Mouse (Mus musculus) heart, embryonic 14.5 days (tissue): ENCODE results near the gene Cbs. TPM values are rescaled to one million over a fixed set of nuclear protein-coding genes. Genes with fewer than 3 reads are reported as not detected.

Experiments used
- ATAC-seq: fragments of 200-750 bp; cut with Nextera tagmentation; 2 replicates; pipeline ENCODE4 v1.8.0; 2017; ENCODE audit warnings: low read depth, moderate TSS enrichment; ENCODE audit not compliant: insufficient number of reproducible peaks, insufficient read depth, low FRiP score
- H3K27ac ChIP-seq, 2 experiments: fragments of 200-500 bp in 1 of 2; fragments of 300-500 bp in 1 of 2; sonication (generic) in 1 of 2; replicated peaks in 1 of 2; 2 replicates each; pipeline ENCODE4 v1.5.1; 2012 to 2014; ENCODE audit warnings: low read depth in 2 of 2, low read length in 2 of 2, control low read depth in 1 of 2, mild to moderate bottlenecking in 1 of 2, mixed read lengths in 1 of 2; ENCODE audit not compliant: control insufficient read depth in 1 of 2, insufficient read depth in 1 of 2
- H3K27me3 ChIP-seq: fragments of 300-500 bp; sonication (generic); 2 replicates; pipeline ENCODE4 v1.6.1; 2014; ENCODE audit warnings: mild to moderate bottlenecking, low read length, control low read depth; ENCODE audit not compliant: control insufficient read depth, insufficient read depth
- H3K36me3 ChIP-seq: fragments of 300-500 bp; sonication (generic); 2 replicates; pipeline ENCODE4 v1.6.1; 2014; ENCODE audit warnings: mild to moderate bottlenecking, control low read depth, low read length, mixed read lengths; ENCODE audit not compliant: control insufficient read depth, insufficient read depth
- H3K4me1 ChIP-seq, 2 experiments: fragments of 200-500 bp in 1 of 2; fragments of 300-500 bp in 1 of 2; sonication (generic) in 1 of 2; 2 replicates each; pipeline ENCODE4 v1.6.1; 2012 to 2014; ENCODE audit warnings: low read length in 2 of 2, control low read depth in 1 of 2, mixed read lengths in 1 of 2; ENCODE audit not compliant: control insufficient read depth in 2 of 2, insufficient read depth in 2 of 2
- H3K4me2 ChIP-seq: fragments of 300-500 bp; sonication (generic); 2 replicates; pipeline ENCODE4 v1.6.1; 2014; ENCODE audit warnings: mild to moderate bottlenecking, low read length
- H3K4me3 ChIP-seq, 2 experiments: fragments of 200-500 bp in 1 of 2; fragments of 300-500 bp in 1 of 2; sonication (generic) in 1 of 2; 2 replicates each; pipeline ENCODE4 v1.5.1; 2012 to 2014; ENCODE audit warnings: low read length in 2 of 2, mild to moderate bottlenecking in 2 of 2, control low read depth in 1 of 2, low read depth in 1 of 2, moderate library complexity in 1 of 2; ENCODE audit not compliant: control insufficient read depth in 1 of 2, insufficient read depth in 1 of 2
- H3K9ac ChIP-seq: fragments of 300-500 bp; sonication (generic); 2 replicates; pipeline ENCODE4 v1.6.1; 2014; ENCODE audit warnings: mild to moderate bottlenecking, low read length
- H3K9me3 ChIP-seq: fragments of 300-500 bp; sonication (generic); 2 replicates; pipeline ENCODE4 v1.6.1; 2016; ENCODE audit warnings: low read length, control low read depth; ENCODE audit not compliant: control insufficient read depth
- WGBS: fragments of 180-500 bp; shearing (Covaris S2); extraction: QIAGEN DNeasy Blood & Tissue Kit; methylation state at CpG from one replicate; pipeline ENCODE4 v1.1.7; 2014; 5-methylcytosine and 5-hydroxymethylcytosine counted together
- polyA plus RNA-seq: library from polyadenylated mRNA; unstranded; fragments of >200 nt; fragmentation: Nextera tagmentation; extraction: Ambion mirVana; gene quantifications from 2 replicates; pipeline ENCODE4 v1.2.1, GENCODE M21; 2014

Gene Cbs
- polyA plus RNA-seq, 1 experiment from 2014 or later: 0.96 TPM

DNA sequence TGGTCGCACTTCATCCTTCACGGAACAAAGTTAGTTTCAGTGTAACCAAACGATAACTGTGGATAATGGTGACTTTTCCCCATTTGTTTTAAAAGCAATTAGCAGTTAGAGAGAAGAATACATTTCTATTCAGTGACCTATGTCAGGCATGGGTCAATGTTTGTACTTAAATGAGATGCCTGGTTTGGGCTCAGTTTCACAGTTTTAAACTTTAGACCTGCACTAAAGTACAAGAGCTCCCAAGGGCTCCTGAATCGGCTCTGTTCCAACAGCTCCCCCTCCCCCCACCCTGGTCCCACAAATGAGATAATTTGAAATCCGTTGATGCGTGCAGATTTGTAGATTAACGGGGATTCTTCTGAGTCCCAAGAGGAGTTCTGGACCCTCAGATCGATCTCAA is 34.7 kb upstream of the Cbs start:
- ATAC-seq: no peak
- no peak overlapping the region for H3K4me2 ChIP-seq

DNA sequence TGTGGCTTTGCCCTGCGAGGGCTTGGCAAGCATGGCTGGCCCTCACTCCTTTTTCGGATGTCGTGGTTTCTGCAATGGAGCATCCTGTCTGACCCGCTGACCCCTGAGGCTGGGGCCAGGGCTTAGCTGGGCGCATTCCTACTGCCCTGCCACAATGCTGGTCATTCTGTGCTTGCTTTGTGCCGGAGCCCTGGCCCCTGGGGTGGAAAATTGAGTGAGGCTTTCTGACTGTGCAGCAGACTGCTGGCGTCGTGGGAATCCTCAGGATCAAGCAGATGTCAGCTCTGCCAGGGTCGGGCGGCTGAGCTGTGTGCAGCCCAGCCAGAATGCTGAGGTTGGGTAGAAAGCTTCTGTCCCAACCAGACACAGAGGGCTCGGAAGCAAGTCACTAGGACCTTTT is 33.1 kb upstream of the Cbs start:
- Histone ChIP-seq H3K27me3 (no peaks in the 10 kb centered on the region), H3K36me3 (no peaks in the 10 kb centered on the region), H3K4me1 (no peaks in the 10 kb centered on the region), H3K27ac (no peak overlapping the region), H3K4me2 (no peak overlapping the region), H3K9me3 (no peaks in the 10 kb centered on the region), H3K4me3 (no peak overlapping the region), H3K9ac (no peak overlapping the region)
- WGBS: 64% methylated on average over 11 of the region's 11 CpGs
- no peak for ATAC-seq

More for the DNA sequence above, 34.7 kb upstream of the Cbs start:
- Histone ChIP-seq H3K9me3 (no peaks in the 10 kb centered on the region), H3K36me3 (no peaks in the 10 kb centered on the region), H3K4me1 (no peaks in the 10 kb centered on the region), H3K9ac (no peak overlapping the region), H3K4me3 (no peak overlapping the region), H3K27ac (no peak overlapping the region), H3K27me3 (no peaks in the 10 kb centered on the region)
- 76% methylated on average over 8 of the region's 8 CpGs for whole genome bisulfite sequencing

GRCm38 (mm10) chr17:31668306-31668705 is 31.3 kb upstream of the Cbs start:
- H3K9ac ChIP-seq: no peak overlapping the region
- H3K36me3 ChIP-seq: no peaks in the 10 kb centered on the region
- H3K27ac ChIP-seq: no peak overlapping the region
- H3K4me1 ChIP-seq: no peaks in the 10 kb centered on the region
- 64% methylated on average over 9 of the region's 9 CpGs for WGBS
- H3K4me3 ChIP-seq: no peak overlapping the region
- ATAC-seq: no peak
- no peaks in the 10 kb centered on the region for H3K27me3 ChIP-seq
- no peaks in the 10 kb centered on the region for H3K9me3 ChIP-seq
- no peak overlapping the region for H3K4me2 ChIP-seq

GRCm38 (mm10) chr17:31664760-31665159 is 27.7 kb upstream of the Cbs start:
- no peak for ATAC-seq

DNA sequence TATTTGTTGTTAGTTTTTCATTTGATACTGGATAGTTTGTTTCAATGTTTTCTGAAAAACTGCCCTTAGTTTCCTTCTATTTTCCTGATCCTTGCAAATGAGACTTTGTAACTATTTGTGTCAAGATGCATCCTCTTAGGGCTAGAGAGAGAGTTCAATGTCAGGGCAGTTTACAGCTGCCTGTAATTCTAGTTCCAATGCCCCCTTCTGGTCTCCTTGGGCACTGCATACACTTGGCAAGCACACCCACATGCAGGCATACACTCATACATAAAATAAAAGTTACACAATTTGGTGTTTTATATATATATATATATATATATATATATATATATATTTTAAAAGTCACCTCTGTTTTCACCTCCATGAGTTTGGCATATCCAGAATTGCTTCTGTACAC is 25.8 kb upstream of the Cbs start:
- H3K36me3 ChIP-seq: no peaks in the 10 kb centered on the region
- no peak overlapping the region for H3K4me3 ChIP-seq
- no peak overlapping the region for H3K9ac ChIP-seq
- H3K27ac ChIP-seq: no peak overlapping the region
- ATAC-seq: no peak
- H3K4me1 ChIP-seq: peaks cover 3 to 5% of the 10 kb centered on the region in 2 experiments; a peak in 3 of 4 replicates
- no peak overlapping the region for H3K4me2 ChIP-seq
- no peaks in the 10 kb centered on the region for H3K9me3 ChIP-seq
- H3K27me3 ChIP-seq: no peaks in the 10 kb centered on the region

More at GRCm38 (mm10) chr17:31664760-31665159, 27.7 kb upstream of the Cbs start:
- Histone ChIP-seq H3K4me3 (no peak overlapping the region), H3K36me3 (no peaks in the 10 kb centered on the region), H3K9ac (no peak overlapping the region), H3K4me1 (no peaks in the 10 kb centered on the region), H3K4me2 (no peak overlapping the region), H3K27me3 (no peaks in the 10 kb centered on the region), H3K9me3 (no peaks in the 10 kb centered on the region), H3K27ac (no peak overlapping the region)
- 7% methylated on average over 4 of the region's 4 CpGs for WGBS

- no peak overlapping the region for H3K4me3 ChIP-seq
- peaks cover 5 to 16% of the 10 kb centered on the region in 2 experiments for H3K4me1 ChIP-seq
- peaks cover 5% of the 10 kb centered on the region for H3K36me3 ChIP-seq
- WGBS: 74% methylated on average over 8 of the region's 8 CpGs
- no peak overlapping the region for H3K27ac ChIP-seq
- H3K27me3 ChIP-seq: no peaks in the 10 kb centered on the region
- no peak overlapping the region for H3K9ac ChIP-seq
- H3K4me2 ChIP-seq: no peak overlapping the region
- no peaks in the 10 kb centered on the region for H3K9me3 ChIP-seq
- ATAC-seq: no peak
Measured at GRCm38 (mm10) chr17:31660661-31661250, 23.7 kb upstream of the Cbs start.

DNA sequence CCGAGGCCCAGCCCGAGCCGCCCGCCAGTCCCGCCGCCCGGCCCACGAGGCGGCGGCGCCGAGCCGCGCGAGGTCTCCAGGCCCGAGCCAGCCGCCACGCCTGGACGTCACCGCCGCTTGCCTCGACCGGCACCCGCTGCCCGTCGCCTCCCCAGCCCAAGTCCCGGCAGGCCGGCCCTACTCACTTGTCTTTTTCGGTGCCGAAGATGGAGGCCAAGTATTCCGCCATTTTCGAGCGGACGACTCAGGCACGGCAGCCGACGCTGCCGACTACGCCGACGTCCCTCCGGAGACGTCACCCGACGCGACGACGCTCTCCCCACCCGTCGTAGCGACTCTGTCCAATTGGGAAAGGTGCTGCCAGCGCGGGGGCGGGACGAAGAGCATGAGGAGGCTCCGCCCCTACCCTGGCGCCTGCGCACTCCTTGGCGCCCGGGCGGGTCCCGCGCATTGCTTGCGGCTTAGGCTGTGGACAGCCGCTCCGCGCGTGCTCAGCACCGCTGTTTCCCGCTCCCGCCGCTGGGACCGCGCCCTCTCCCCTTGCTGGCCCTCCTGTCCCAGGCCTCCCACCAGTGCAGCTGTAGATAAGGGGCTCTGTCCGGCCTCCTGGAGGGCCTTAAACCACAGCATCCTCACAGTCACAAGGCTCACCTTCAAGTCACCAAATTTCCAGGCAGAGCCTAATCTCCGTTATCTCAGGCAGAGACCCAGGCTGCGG is 21.6 kb upstream of the Cbs start, which contains the start of gene U2af1:
TSS of gene U2af1 (minus strand) at position 425 of the 718 bp plus-strand sequence.
- Histone ChIP-seq H3K27ac (peak within 1 kb of the TSS; percentile 84 to 86), H3K9me3 (no peaks in the 10 kb centered on the region), H3K4me1 (peaks cover 8 to 21% of the 10 kb centered on the region in 2 experiments), H3K4me3 (peak within 1 kb of the TSS; percentile 87 to 97), H3K9ac (peak within 1 kb of the TSS; percentile 99), H3K4me2 (peak within 1 kb of the TSS; percentile 93), H3K27me3 (no peaks in the 10 kb centered on the region), H3K36me3 (peaks cover 26% of the 10 kb centered on the region)
- peak; percentile 99 for ATAC-seq
- under 1% methylated on average over 77 of the region's 77 CpGs for WGBS
